Mouse (Mus musculus): Measurements from ENCODE around the gene Lyst. TPM values are rescaled to one million over a fixed set of nuclear protein-coding genes. Genes with fewer than 3 reads are reported as not detected.
A peak's percentile ranks its signal among the peaks of the same experiment; 100 is the strongest.
"Not testable (repeated sequence)": the region's sequence is repeated elsewhere in the genome, so short reads cannot be mapped to it uniquely, and the experiment has no call there.

Gene Lyst
- polyA plus RNA-seq, 1 experiment from 2014 or later, result 4.6 TPM

DNA sequence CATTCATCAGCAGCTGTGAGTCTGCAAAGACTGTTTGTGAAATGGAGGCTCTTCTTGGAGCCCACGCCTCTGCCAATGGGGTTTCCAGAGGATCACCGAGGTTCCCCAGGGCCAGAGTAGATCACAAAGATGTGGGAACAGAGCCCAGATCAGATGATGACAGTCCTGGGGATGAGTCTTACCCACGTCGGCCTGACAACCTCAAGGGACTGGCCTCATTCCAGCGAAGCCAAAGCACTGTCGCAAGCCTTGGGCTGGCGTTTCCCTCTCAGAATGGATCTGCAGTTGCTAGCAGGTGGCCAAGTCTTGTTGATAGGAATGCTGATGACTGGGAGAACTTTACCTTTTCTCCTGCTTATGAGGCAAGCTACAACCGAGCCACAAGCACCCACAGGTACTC lies 87.7 kb downstream of the Lyst start:
- Histone ChIP-seq H3K4me3 (ENCODE audit: low read depth, low read length) (no peak overlapping the region), H3K27me3 (ENCODE audit: control insufficient read depth, insufficient read depth, low read depth, low read length) (no peaks in the 10 kb centered on the region), H3K27ac (ENCODE audit: low read length) (no peak overlapping the region), H3K4me2 (ENCODE audit: low read depth, low read length) (no peak overlapping the region), H3K9ac (ENCODE audit: low read depth, low read length) (no peak overlapping the region), H3K9me3 (replicated peaks; ENCODE audit: control insufficient read depth, low read length) (no peaks in the 10 kb centered on the region), H3K36me3 (ENCODE audit: control insufficient read depth, insufficient read depth) (peaks cover 5% of the 10 kb centered on the region; the same call in 1 of the 2 replicates), H3K4me1 (ENCODE audit: control insufficient read depth, low read depth, low read length) (no peaks in the 10 kb centered on the region)
- 72% methylated on average over 8 of the region's 8 CpGs for WGBS (ENCODE audit: insufficient replicate concordance)
- no peak for ATAC-seq (ENCODE audit: low read depth)

DNA sequence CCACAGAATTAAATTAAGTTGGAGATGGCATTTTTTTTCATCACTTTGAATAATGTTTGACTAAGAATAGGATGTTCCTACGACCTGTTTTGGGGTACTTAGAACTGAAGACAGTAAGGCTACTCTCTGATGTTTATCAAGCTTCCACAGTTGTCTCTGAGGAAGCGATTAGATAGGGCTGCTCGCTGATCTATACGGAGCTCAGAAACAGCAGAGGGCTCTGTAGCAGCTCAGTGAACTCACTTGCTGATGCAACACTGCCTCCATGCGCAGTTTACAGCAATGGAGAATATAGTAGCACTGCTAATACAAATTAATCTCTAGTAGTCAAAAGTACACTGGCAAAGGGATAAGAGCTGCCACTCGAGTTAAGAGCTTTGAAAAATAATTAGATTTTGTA lies 91.4 kb downstream of the Lyst start:
- no peak for ATAC-seq (ENCODE audit: low read depth)
- Histone ChIP-seq H3K4me2 (ENCODE audit: low read depth, low read length) (no peak overlapping the region), H3K27me3 (ENCODE audit: control insufficient read depth, insufficient read depth, low read depth, low read length) (no peaks in the 10 kb centered on the region), H3K4me1 (ENCODE audit: control insufficient read depth, low read depth, low read length) (no peaks in the 10 kb centered on the region), H3K36me3 (ENCODE audit: control insufficient read depth, insufficient read depth) (peaks cover 5% of the 10 kb centered on the region; the same call in 1 of the 2 replicates), H3K4me3 (ENCODE audit: low read depth, low read length) (no peak overlapping the region), H3K9me3 (replicated peaks; ENCODE audit: control insufficient read depth, low read length) (no peaks in the 10 kb centered on the region), H3K27ac (ENCODE audit: low read length) (no peak overlapping the region), H3K9ac (ENCODE audit: low read depth, low read length) (no peak overlapping the region)
- 37% methylated on average over 6 of the region's 6 CpGs for WGBS (ENCODE audit: insufficient replicate concordance)

DNA sequence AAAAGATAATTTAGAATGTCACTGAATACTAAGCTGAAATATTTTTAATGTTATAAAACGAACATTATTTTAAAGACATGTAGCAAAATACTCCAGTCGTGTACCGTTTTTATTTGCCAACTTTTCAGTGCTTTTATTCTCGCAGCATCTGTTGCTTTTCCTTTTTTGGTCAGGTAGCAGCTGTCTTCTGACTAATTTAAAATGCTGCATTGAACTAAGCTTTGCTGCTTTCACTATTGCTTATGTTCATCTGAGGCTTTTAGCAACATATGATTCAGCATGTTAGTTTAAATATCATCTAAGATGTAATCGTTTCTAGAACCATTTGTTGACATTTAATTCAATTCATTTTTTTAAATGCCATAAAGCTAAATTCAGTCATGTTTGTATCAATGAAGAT lies 113.3 kb downstream of the Lyst start:
- Histone ChIP-seq H3K27me3 (ENCODE audit: control insufficient read depth, insufficient read depth, low read depth, low read length) (no peaks in the 10 kb centered on the region), H3K9ac (ENCODE audit: low read depth, low read length) (no peak overlapping the region), H3K4me1 (ENCODE audit: control insufficient read depth, low read depth, low read length) (no peaks in the 10 kb centered on the region), H3K4me3 (ENCODE audit: low read depth, low read length) (no peak overlapping the region), H3K4me2 (ENCODE audit: low read depth, low read length) (no peak overlapping the region), H3K9me3 (replicated peaks; ENCODE audit: control insufficient read depth, low read length) (no peaks in the 10 kb centered on the region), H3K27ac (ENCODE audit: low read length) (no peak overlapping the region), H3K36me3 (ENCODE audit: control insufficient read depth, insufficient read depth) (peaks cover 5% of the 10 kb centered on the region; the same call in 1 of the 2 replicates)
- 65% methylated on average over 5 of the region's 5 CpGs for WGBS (ENCODE audit: insufficient replicate concordance)
- ATAC-seq (ENCODE audit: low read depth), result no peak

DNA sequence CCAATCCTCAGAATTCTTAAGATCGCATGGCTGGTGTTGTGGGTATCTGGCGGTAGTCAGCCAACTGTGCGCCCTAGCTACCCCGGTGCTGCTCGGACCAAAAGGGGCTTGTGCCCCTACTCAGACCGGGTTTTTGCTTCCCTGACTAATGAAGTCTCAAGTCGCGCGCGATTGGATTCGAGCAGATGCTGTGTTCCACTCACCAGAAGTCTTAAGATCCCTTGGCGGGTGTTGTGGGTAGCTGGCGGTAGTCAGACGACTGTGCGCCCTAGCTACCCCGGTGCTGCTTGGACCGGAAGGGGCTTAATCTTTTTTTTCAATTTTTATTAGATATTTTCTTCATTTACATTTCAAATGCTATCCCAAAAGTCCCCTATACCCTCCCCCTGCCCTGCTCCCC lies 131.2 kb downstream of the Lyst start:
- WGBS (ENCODE audit: insufficient replicate concordance), result 88% methylated on average over 17 of the region's 17 CpGs
- H3K4me2 ChIP-seq (ENCODE audit: low read depth, low read length); H3K36me3 ChIP-seq (ENCODE audit: control insufficient read depth, insufficient read depth); H3K27me3 ChIP-seq (ENCODE audit: control insufficient read depth, insufficient read depth, low read depth, low read length); H3K27ac ChIP-seq (ENCODE audit: low read length); H3K9ac ChIP-seq (ENCODE audit: low read depth, low read length); H3K9me3 ChIP-seq (replicated peaks; ENCODE audit: control insufficient read depth, low read length); H3K4me3 ChIP-seq (ENCODE audit: low read depth, low read length); ATAC-seq (ENCODE audit: low read depth); H3K4me1 ChIP-seq (ENCODE audit: control insufficient read depth, low read depth, low read length): not testable (repeated sequence)

DNA sequence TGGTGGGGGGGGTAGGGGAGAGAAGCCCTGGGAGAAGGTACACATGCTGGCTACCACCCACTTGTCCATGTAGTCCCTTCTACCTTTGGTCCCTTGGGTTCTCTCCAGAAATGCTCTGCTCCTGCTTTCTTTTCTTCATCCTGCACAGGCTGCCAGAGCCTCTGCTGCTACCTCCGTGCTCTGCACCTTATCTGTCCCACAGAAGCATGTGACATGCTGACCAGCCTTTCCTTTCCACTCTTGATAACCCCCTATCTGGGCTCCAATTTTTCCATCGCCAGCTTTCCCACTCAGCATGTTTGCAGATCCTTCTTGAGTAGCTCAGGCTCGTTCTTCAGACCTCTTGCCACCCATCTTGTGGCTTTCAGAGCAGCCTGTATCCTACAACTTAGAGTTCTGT lies 133.1 kb downstream of the Lyst start:
- ATAC-seq (ENCODE audit: low read depth), result peak; percentile 13; the same call in 1 of the 2 replicates
- Histone ChIP-seq H3K4me1 (ENCODE audit: control insufficient read depth, low read depth, low read length) (no peaks in the 10 kb centered on the region), H3K4me2 (ENCODE audit: low read depth, low read length) (no peak overlapping the region), H3K27me3 (ENCODE audit: control insufficient read depth, insufficient read depth, low read depth, low read length) (no peaks in the 10 kb centered on the region), H3K36me3 (ENCODE audit: control insufficient read depth, insufficient read depth) (no peaks in the 10 kb centered on the region; the same call in 1 of the 2 replicates), H3K9me3 (replicated peaks; ENCODE audit: control insufficient read depth, low read length) (no peaks in the 10 kb centered on the region), H3K27ac (ENCODE audit: low read length) (no peak overlapping the region), H3K4me3 (ENCODE audit: low read depth, low read length) (no peak overlapping the region), H3K9ac (ENCODE audit: low read depth, low read length) (no peak overlapping the region)
- whole genome bisulfite sequencing (ENCODE audit: insufficient replicate concordance), result 32% methylated on average over 3 of the region's 3 CpGs

DNA sequence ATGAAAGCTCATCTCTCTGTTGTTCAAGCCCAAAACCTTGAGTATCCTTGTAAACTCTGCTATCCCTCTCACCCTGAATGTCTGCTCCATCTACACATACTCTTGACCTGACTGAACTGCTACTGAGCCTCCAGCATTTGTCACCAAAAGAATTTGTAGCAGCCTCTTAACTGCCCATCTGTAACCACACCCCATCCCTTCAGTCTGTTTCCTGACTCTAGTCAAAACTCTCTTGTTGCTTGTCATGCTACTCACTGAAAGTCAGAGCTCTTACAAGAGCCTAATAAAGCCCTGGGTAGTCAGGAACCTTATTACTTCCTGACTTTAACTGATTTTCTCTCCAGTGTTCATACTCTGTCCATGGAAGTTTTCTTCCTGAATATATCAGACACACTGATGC lies 133.6 kb downstream of the Lyst start:
- no peak for ATAC-seq (ENCODE audit: low read depth)
- no peaks in the 10 kb centered on the region for H3K27me3 ChIP-seq (ENCODE audit: control insufficient read depth, insufficient read depth, low read depth, low read length)

DNA sequence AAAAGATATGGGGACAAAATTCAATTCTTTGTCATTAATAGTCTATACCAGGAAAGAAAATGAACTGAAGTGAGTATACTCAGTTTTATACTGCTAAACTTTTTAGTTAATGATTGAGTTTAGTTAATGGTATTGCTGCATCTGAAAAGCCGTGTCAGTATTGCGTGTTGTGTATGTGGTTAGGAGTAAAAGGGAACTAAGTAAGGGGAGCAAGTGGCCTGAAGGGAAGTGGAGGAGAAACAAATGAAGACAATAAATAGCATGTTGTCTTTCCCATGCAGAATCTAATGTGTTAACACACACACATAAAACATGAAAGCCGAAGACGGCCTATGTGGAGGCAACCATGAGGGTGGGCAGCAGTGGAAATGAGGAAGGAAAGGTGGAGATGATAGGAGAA lies 149.0 kb downstream of the Lyst start:
- WGBS (ENCODE audit: insufficient replicate concordance), result 70% methylated on average over 4 of the region's 4 CpGs
- no peak for ATAC-seq (ENCODE audit: low read depth)

More for the DNA sequence above, 133.6 kb downstream of the Lyst start:
- H3K36me3 ChIP-seq (ENCODE audit: control insufficient read depth, insufficient read depth), result no peaks in the 10 kb centered on the region; the same call in 1 of the 2 replicates
- no peaks in the 10 kb centered on the region for H3K4me1 ChIP-seq (ENCODE audit: control insufficient read depth, low read depth, low read length)
- no peak overlapping the region for H3K9ac ChIP-seq (ENCODE audit: low read depth, low read length)
- H3K4me3 ChIP-seq (ENCODE audit: low read depth, low read length), result no peak overlapping the region
- H3K27ac ChIP-seq (ENCODE audit: low read length), result no peak overlapping the region
- no peaks in the 10 kb centered on the region for H3K9me3 ChIP-seq (replicated peaks; ENCODE audit: control insufficient read depth, low read length)
- H3K4me2 ChIP-seq (ENCODE audit: low read depth, low read length), result no peak overlapping the region

DNA sequence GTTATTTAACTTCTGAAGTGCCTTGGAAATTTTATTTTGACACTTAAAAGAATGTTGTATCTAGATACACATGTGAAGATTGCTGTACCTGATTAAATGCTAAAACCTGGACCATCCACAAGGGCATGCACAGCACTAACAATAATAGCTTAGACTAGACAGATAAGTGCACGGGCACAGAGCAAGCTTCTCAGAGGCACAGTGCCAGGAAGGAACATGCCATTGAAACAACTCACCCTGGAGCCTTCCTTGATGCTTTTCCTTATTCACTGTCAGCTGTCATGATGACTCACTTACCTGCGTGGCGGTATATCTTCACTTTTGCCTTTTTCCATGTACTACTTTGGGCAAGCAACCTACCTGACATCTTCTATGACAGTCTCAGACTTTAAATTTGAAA lies 155.7 kb downstream of the Lyst start:
- Histone ChIP-seq H3K27ac (ENCODE audit: low read length) (no peak overlapping the region), H3K27me3 (ENCODE audit: control insufficient read depth, insufficient read depth, low read depth, low read length) (no peaks in the 10 kb centered on the region), H3K9ac (ENCODE audit: low read depth, low read length) (no peak overlapping the region), H3K4me3 (ENCODE audit: low read depth, low read length) (no peak overlapping the region), H3K36me3 (ENCODE audit: control insufficient read depth, insufficient read depth) (peaks cover 3% of the 10 kb centered on the region; the same call in 1 of the 2 replicates), H3K4me1 (ENCODE audit: control insufficient read depth, low read depth, low read length) (no peaks in the 10 kb centered on the region), H3K9me3 (replicated peaks; ENCODE audit: control insufficient read depth, low read length) (no peaks in the 10 kb centered on the region), H3K4me2 (ENCODE audit: low read depth, low read length) (no peak overlapping the region)
- no peak for ATAC-seq (ENCODE audit: low read depth)
- WGBS (ENCODE audit: insufficient replicate concordance), result 66% methylated on average over 3 of the region's 3 CpGs

More for the DNA sequence above, 149.0 kb downstream of the Lyst start:
- Histone ChIP-seq H3K9me3 (replicated peaks; ENCODE audit: control insufficient read depth, low read length) (no peaks in the 10 kb centered on the region), H3K27me3 (ENCODE audit: control insufficient read depth, insufficient read depth, low read depth, low read length) (no peaks in the 10 kb centered on the region), H3K4me3 (ENCODE audit: low read depth, low read length) (no peak overlapping the region), H3K36me3 (ENCODE audit: control insufficient read depth, insufficient read depth) (no peaks in the 10 kb centered on the region), H3K9ac (ENCODE audit: low read depth, low read length) (no peak overlapping the region), H3K4me2 (ENCODE audit: low read depth, low read length) (no peak overlapping the region), H3K4me1 (ENCODE audit: control insufficient read depth, low read depth, low read length) (no peaks in the 10 kb centered on the region), H3K27ac (ENCODE audit: low read length) (no peak overlapping the region)

DNA sequence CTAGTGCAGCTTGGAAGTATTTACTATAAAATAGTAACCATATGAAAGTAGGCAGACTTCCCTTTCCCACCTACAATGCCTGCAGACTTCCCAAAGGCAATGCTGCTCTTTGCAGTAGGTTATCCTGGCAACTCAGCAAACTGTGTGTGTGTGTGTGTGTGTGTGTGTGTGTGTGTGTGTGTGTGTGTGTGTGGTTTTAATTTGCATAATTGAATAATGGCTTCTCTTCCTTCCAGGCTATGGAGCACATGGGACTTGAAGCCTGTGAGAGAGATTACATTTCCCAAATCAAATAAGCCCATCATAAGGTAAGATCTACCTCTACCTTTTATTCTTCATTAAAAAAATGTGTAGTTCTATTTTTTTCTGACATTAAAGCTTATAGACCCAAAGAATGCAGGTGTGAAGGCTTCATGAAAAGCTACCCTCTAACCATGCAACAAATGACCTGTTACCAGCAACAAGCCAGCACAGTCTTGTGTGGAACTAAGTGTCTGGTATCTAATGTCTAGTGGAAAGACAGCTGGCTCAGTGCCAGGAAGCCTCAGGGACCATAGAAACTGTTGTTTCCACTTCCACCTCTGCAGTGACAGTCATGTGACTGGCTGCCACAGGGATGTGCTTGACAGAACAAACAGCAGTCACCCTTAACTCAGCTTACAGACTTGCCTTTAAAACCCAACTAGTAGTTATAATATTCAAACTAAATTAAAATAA lies 185.7 kb downstream of the Lyst start:
- Histone ChIP-seq H3K4me3 (ENCODE audit: low read depth, low read length) (no peak overlapping the region), H3K27ac (ENCODE audit: low read length) (no peak overlapping the region), H3K27me3 (ENCODE audit: control insufficient read depth, insufficient read depth, low read depth, low read length) (no peaks in the 10 kb centered on the region), H3K36me3 (ENCODE audit: control insufficient read depth, insufficient read depth) (peaks cover 3% of the 10 kb centered on the region), H3K9me3 (replicated peaks; ENCODE audit: control insufficient read depth, low read length) (no peaks in the 10 kb centered on the region), H3K4me1 (ENCODE audit: control insufficient read depth, low read depth, low read length) (no peaks in the 10 kb centered on the region), H3K4me2 (ENCODE audit: low read depth, low read length) (no peak overlapping the region), H3K9ac (ENCODE audit: low read depth, low read length) (no peak overlapping the region)
- ATAC-seq (ENCODE audit: low read depth), result no peak
